Mouse (Mus musculus) testis, adult 2 months (tissue): ENCODE results near the gene Tmem104. TPM values are rescaled to one million over a fixed set of nuclear protein-coding genes. Genes with fewer than 3 reads are reported as not detected.

Experiments used
- H3K27ac ChIP-seq: fragments of 200-500 bp; 2 replicates; pipeline ENCODE4 v1.5.1; 2012; ENCODE audit warnings: low read depth, low read length; ENCODE audit not compliant: control insufficient read depth, insufficient read depth
- H3K27me3 ChIP-seq: fragments of 200-500 bp; 2 replicates; pipeline ENCODE4 v1.6.1; 2012; ENCODE audit warnings: mild to moderate bottlenecking, low read length, moderate library complexity; ENCODE audit not compliant: control insufficient read depth, insufficient read depth
- H3K36me3 ChIP-seq: fragments of 200-500 bp; 2 replicates; pipeline ENCODE4 v1.6.1; 2012; ENCODE audit warnings: mild to moderate bottlenecking, low read length; ENCODE audit not compliant: control insufficient read depth, insufficient read depth
- H3K4me1 ChIP-seq: fragments of 200-500 bp; 2 replicates; pipeline ENCODE4 v1.6.1; 2012; ENCODE audit warnings: low read length; ENCODE audit not compliant: control insufficient read depth, insufficient read depth
- H3K4me3 ChIP-seq: fragments of 200-500 bp; 2 replicates; pipeline ENCODE4 v1.5.1; 2012; ENCODE audit warnings: low read depth, mild to moderate bottlenecking, low read length, moderate library complexity, mixed read lengths; ENCODE audit not compliant: control insufficient read depth
- CTCF ChIP-seq: fragments of 200-500 bp; IDR thresholded peaks from 2 replicates; pipeline ENCODE4 v1.5.1; 2012; ENCODE audit warnings: low read depth, mild to moderate bottlenecking, inconsistent platforms, low read length, moderate library complexity; ENCODE audit not compliant: control insufficient read depth, insufficient read depth, insufficient replicate concordance
- POLR2A ChIP-seq: fragments of 200-500 bp; IDR thresholded peaks from 2 replicates; pipeline ENCODE4 v1.6.1; 2012; ENCODE audit warnings: low read depth, mild to moderate bottlenecking, inconsistent platforms, low read length, moderate library complexity; ENCODE audit not compliant: control insufficient read depth
- polyA plus RNA-seq: library from polyadenylated mRNA; depleted of rRNA; stranded (reverse); fragments of >200 nt; gene quantifications from 2 replicates; pipeline ENCODE4 v1.2.3, GENCODE M21; 2012

Gene Tmem104
- polyA plus RNA-seq, 1 experiment: 9.0 TPM

DNA sequence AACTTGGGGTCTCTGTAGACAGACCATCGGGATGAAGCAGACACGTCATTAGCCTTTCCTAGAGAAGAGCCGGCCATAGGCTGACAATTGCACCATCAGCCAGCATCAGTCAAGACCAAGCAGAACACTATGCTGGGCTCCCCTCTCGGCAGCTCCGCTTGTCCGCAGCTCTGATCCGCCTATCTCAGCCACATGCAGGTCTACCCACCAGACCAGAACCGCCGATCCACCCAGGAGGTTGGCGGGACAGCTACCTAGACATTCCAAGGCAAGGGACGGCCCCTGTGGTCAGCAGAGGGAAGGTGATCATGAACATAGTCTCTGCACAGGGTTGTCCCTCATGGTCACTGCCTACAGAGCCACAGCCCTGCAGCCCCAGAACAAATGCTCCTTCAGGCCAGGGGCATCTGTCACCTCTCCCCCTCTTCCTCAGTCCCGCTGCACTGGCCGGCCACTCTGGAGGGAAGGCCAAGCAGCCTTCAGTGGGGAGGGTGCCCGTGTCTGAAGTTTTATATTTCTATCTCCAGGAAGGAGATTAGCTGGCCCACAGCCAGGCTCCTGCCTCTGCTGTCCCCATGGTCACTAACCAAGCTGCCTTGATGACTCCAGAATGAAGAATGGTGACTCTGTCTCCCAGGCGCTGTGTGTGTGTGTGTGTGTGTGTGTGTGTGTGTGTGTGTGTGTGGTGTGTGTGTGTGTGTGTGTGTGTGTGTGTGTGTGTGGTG is 47.2 kb downstream of the Tmem104 start:
- no peaks in the 10 kb centered on the region for H3K4me1 ChIP-seq
- no peaks in the 10 kb centered on the region for H3K36me3 ChIP-seq
- no peak overlapping the region for H3K27ac ChIP-seq
- no peak for TF ChIP-seq CTCF
- no peak for TF ChIP-seq POLR2A
- no peak overlapping the region for H3K4me3 ChIP-seq
- no peaks in the 10 kb centered on the region for H3K27me3 ChIP-seq

DNA sequence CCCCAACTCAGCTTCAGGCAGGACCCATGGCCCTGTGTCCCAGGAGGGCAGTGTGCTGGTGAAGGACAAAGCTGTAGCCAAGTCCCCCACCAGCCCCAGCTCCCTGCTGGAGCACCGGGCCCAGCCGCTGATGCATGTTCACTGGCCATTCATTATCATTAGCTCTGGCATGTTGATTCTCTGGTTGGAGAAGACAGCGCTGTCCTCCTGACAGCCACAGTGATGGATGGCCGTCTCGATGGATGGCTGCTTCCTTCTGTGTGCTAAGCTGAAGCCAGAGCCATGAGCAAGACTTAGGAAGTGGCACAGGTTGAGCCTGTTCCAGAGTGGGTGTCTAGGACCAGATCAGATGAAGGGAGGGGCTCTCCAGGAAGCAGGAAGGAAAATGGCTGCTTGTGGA is 49.3 kb downstream of the Tmem104 start:
- Histone ChIP-seq H3K27ac (no peak overlapping the region), H3K4me3 (no peak overlapping the region), H3K4me1 (no peaks in the 10 kb centered on the region), H3K36me3 (no peaks in the 10 kb centered on the region), H3K27me3 (no peaks in the 10 kb centered on the region)
- no peak for TF ChIP-seq POLR2A
- no peak for TF ChIP-seq CTCF

DNA sequence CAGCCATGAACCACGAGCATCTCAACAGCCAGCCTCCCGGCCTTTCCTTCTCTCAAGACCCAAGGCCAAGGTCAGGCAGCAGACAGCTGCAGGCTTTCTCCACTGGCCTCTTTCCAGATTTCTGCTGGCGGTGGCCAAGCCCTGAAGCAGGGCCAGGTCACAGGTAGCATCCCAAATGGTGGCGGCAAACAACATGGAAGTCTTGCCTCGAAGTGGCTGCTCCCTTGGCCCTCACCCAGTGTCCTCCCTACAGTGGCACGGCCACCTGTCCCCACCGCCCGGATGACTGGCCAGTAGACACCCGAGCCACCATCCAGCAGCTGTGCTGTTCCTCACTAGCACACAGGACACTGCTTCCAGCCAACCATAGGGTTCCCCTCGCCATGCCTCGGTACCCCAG is 54.1 kb downstream of the Tmem104 start:
- no peak overlapping the region for H3K27ac ChIP-seq

DNA sequence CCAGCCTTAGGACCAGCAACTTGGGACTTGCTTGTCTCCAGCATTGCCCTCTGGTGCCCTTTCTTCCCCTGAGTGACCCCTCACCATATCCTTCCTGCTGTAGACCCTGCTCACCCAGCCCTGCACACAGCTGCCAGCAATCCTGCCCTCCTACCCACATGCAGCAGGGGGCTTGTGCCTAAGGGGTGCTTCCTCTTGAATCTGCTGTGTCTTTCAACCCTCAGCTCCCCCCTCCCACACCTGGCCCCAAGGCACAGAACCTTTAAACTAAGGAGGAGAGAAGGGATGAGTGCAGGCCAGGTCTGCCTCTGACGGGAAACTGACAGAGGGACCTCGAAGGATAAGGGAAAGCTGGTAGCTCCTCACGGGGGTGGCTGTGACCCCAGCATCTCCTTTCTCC is 55.5 kb downstream of the Tmem104 start:
- H3K4me3 ChIP-seq: no peak overlapping the region
- no peaks in the 10 kb centered on the region for H3K36me3 ChIP-seq
- H3K27ac ChIP-seq: no peak overlapping the region
- TF ChIP-seq POLR2A (no peak), CTCF (no peak)
- no peaks in the 10 kb centered on the region for H3K27me3 ChIP-seq
- H3K4me1 ChIP-seq: no peaks in the 10 kb centered on the region

More for the DNA sequence above, 54.1 kb downstream of the Tmem104 start:
- H3K27me3 ChIP-seq: no peaks in the 10 kb centered on the region
- no peak overlapping the region for H3K4me3 ChIP-seq
- no peaks in the 10 kb centered on the region for H3K36me3 ChIP-seq
- no peaks in the 10 kb centered on the region for H3K4me1 ChIP-seq
- TF ChIP-seq POLR2A (no peak), CTCF (no peak)

DNA sequence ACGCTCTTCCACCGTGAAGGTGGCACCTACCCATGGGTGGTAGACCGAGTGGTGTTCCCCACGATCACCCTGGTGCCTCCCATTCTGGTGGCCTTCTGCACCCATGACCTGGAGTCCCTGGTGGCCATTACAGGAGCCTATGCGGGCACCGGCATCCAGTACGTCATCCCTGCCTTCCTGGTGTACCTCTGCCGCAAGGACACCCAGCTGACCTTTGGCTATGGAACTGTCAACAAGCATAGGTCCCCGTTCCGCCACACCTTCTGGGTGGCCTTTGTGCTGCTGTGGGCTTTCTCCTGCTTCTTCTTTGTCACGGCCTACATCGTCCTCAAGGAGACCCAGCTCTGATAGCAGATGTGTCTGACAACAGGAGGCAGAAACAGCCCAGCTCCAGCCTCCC is 56.5 kb downstream of the Tmem104 start:
- Histone ChIP-seq H3K36me3 (no peaks in the 10 kb centered on the region), H3K4me3 (no peak overlapping the region), H3K27me3 (no peaks in the 10 kb centered on the region), H3K4me1 (no peaks in the 10 kb centered on the region), H3K27ac (no peak overlapping the region)
- no peak for TF ChIP-seq POLR2A

DNA sequence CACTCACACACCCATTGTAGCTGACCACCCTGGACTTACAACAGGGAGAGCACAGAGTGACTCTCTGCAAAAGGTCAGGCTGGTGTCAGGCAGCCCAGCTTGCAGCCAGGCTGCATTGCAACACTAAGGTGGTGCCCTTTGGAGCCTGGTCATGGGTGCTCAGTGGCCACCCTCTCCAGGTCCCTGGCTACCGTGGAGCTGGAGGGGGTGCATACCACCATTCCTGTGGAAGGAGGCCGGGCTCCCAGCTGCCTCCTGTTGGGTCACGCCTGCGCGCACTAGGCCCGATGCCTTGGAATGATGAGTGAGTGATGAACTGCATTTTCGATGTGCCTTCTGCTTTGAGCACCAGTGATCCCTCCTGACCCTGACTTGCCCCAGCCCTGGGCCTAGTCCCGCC is 57.6 kb downstream of the Tmem104 start:
- H3K36me3 ChIP-seq: no peaks in the 10 kb centered on the region
- H3K27ac ChIP-seq: no peak overlapping the region
- H3K4me3 ChIP-seq: no peak overlapping the region
- H3K27me3 ChIP-seq: no peaks in the 10 kb centered on the region
- peaks cover 4% of the 10 kb centered on the region for H3K4me1 ChIP-seq
- TF ChIP-seq CTCF: no peak
- no peak for TF ChIP-seq POLR2A

DNA sequence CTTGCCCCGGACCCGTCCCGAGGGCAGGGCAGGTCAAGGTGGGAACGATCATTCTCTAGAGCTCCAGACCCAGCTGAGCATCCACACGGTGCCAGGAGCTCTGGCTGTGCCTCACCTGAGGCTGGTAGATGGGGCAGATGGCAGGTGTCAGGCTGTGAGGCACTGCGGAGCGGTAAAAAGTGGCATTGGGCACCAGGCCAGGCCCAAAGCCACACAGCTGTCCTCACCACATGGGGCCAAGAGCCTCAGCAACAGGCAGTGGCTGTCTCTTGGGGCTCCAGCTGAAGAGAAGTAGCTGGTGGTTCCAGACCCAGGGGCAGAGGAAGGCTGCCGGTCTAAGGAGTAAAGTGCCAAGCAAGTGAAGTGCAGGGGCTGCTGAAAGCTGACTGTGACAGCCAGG is 59.1 kb downstream of the Tmem104 start:
- Histone ChIP-seq H3K4me3 (no peak overlapping the region), H3K27ac (no peak overlapping the region), H3K4me1 (peaks cover 14% of the 10 kb centered on the region), H3K27me3 (no peaks in the 10 kb centered on the region), H3K36me3 (no peaks in the 10 kb centered on the region)
- TF ChIP-seq CTCF (no peak), POLR2A (no peak)

DNA sequence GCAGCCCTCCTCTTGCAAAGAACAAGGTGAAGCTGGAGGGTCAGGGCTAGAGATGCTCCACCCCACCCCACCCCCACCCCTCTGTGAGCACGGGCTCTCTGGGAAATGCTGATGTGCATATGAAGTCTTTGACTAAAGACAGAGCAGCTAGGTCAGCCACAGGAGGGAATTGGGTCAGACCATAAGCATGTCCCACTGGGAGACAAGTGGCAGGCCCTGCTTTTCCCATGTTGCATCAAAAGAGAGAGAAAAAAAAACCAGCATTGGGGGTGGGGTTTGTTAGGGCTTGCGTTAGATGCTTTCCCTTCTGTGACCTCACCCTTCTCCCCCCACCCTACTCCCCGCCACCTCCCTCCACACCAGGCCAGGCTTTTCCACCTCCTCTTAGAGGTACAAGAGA is 60.0 kb downstream of the Tmem104 start:
- Histone ChIP-seq H3K36me3 (no peaks in the 10 kb centered on the region), H3K27me3 (no peaks in the 10 kb centered on the region), H3K4me1 (peaks cover 14% of the 10 kb centered on the region), H3K4me3 (no peak overlapping the region), H3K27ac (no peak overlapping the region)
- TF ChIP-seq CTCF: no peak
- TF ChIP-seq POLR2A: no peak
